Mouse (Mus musculus) left cerebral cortex, postnatal 36 days (tissue): ENCODE measurements around the gene Dnajc14. TPM values are rescaled to one million over a fixed set of nuclear protein-coding genes. Genes with fewer than 3 reads are reported as not detected.

ENCODE experiments used
- DNase-seq, 2 experiments: peaks; one replicate each; pipeline ENCODE4 v3.0.0; 2021 to 2022; ENCODE audit warnings: low spot score in 2 of 2, mixed read lengths in 1 of 2
- intact Hi-C: fragments of 180-260 bp; cut with DNase I; formaldehyde crosslinking; loops from one replicate; pipeline ENCODE4 v1.15.1; 2025
- total RNA-seq, 2 experiments: library from RNA; stranded (reverse); gene quantifications; 2 replicates each; pipeline ENCODE4 v1.2.3; 2021

The Dnajc14 gene
- 10 to 100 TPM; 65.0 to 66.9 TPM for total RNA-seq

DNA sequence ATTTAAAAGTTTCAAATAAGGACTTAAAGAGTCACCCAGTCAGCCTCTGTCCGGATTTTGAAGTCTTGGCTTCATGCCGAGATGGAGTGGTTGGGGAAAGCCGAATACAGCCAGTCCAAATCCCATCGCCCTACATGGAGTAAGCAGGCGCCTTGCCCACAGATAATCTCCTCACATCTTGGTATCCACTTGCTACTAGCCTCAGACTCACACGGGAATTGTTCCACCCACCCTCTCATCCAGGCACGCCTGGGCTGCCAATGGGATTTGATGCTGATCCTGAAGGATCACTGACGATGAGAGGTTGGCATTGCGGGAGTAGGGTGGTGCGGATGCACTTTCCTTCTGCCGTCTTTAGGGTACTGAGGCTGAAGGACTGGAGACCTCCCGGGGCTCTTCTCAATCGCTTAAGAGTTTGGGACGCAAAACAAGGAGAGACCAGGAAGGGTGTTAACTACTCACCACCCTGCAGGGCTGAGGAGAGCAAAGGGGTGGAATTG lies at the start of gene Dnajc14:
TSS of gene Dnajc14 (plus strand) at position 292 of the 500 bp plus-strand sequence.
- intact Hi-C loops = no loop called here
- peak; percentile 68 to 70 for DNase-seq

DNA sequence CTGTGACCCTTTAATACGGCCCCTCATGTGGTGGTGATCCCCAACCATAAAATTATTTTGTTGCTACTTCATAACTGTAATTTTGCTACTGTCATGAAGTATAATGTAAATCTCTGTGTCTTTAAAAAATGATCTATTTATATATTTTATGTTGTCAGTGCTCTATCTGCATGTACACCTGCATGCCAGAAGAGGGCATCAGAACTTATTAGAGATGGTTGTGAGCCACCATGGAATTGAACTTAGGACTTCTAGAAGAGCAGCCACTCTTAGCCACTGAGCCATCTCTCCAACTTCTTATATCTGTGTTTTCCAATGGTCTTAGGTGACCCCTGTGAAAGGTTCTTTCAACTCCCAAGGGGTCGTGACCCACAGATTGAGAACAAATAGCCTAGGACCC lies 31.0 kb upstream of the Dnajc14 start:
- intact Hi-C loops = no loop called here
- DNase-seq = no peak

DNA sequence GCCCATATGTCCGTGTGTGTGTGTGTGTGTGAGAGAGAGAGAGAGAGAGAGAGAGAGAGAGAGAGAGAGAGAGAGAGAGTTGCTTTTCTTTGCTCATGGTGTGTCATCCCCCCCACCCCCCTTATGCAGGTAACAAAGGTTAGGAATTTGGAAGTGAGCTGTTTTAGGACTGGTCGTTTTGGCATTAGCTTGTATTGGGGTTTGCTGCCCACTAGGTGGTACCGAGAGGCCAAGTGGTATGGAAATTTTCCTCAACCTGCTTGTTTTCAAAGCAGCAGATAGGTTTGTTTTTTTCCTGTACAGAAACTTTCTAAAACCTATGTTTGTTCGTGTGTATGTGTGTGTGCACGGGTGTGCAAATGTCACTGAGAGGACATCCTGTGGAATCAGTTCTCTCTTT lies 30.2 kb upstream of the Dnajc14 start:
- intact Hi-C loops = no loop called here
- DNase-seq = no peak

DNA sequence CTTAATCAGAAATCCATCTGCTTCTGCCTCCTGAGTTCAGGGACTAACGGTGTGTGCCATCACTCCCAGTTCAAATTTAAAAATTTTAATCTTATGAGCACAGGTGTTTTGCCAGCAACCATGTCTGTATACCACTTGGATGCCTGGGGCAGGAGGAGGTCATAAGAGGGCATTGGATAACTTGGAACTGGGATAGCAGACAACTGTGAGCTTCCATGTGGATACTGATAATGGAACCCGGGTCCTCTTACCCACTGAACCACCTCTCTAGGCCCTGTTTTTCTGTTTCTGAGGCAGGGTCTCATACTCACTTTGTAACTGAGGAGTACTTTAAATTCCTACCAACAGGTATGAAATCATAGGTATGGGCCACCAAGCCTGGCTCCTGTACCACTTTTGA lies 25.4 kb upstream of the Dnajc14 start:
- intact Hi-C loops = no loop called here
- DNase-seq = no peak

DNA sequence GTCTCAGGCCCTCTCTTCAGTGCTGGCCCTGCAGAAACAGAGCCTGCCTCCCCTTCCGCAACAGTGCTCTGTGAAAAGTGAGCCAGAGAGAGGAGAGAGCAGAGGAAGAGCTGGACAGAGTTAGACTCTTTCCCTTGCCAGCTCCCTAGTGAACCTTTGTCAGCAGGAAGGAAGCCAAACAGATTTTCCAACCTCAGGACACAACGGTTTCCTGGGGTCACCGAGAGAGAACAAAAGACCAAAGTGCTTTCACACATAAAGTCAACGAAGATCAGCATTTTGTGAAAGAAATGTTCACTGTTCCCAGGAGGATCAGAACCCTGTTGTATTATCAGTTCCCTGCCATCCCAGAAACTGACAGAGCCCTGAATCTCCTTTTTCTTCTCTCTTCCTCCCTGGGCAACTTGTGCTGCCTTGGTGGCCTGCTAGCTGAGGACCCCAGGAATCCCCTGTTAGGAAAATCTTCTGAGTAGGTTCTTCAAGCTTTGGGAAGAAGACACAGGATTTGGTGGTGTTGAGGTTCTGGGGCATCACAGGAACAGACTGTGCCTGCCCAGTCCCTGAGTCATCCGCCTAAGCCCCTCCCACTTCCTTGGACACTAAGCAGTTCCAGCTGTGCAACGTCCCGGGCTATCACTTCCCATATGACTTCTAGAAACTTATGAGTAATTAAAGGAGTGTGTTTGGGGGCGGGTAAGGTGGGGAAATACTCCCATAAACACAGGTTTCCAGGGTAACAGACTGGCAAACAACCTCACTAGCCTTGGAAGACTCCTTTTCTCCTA lies 24.7 kb upstream of the Dnajc14 start:
- no peak for DNase-seq
- intact Hi-C loops = no loop called here

DNA sequence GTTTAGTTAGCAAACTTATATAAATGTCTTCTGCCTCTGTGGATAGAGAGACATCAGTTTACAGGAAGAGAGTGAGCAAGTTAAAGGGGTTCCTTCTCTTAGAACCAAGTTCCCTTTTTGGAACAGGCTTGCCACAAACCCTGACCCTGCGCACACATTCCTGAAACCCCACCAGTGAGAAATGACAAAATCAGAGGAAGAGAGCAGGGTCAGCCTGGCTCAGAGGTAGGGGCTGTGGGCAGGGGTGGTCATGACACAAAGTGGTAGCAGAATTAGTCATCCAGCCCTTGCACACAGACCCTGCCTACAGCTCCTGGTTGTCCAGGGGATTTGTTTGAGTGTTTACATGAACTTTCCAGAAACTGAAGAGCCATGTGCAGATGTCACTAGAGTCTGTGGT lies 23.7 kb upstream of the Dnajc14 start:
- no peak for DNase-seq
- intact Hi-C loops = no loop called here

DNA sequence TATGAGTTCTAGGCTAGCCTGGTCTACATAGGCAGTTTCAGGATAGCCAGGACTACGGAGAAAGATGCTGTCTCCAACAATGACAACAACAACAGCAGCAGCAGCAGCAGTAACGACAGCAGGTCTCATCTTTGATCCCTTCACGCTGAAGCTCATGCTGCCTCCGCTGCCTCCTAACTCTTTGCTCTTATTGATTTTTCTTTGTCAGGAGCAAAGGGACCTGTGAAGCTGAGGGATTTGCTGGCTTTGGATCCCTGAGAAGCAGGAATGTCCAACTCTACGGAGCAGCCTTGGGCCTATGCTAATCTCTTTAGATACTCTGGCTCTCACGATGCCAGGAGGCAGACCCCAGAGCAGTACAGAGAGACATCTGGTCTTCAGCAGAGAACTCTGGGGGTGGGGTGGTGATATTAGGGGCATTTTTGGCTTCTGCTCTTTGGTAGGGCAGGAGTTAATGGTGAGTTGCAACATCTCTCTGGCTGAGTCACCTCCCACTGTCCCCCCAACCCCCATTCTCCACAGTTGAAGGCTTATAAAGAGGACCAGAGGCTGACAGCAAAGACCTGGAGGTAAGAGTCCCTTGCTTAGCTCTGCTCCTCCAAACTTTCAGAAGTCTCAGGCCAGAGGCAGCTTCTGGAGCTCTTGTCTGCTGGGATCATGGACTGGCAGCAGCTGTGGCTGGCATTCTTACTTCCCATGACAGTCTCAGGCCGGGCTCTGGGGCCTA lies 13.3 kb upstream of the Dnajc14 start, which contains the start of gene Mmp19:
TSS of gene Mmp19 (plus strand) at position 513 of the 727 bp plus-strand sequence.
- DNase-seq = no peak

DNA sequence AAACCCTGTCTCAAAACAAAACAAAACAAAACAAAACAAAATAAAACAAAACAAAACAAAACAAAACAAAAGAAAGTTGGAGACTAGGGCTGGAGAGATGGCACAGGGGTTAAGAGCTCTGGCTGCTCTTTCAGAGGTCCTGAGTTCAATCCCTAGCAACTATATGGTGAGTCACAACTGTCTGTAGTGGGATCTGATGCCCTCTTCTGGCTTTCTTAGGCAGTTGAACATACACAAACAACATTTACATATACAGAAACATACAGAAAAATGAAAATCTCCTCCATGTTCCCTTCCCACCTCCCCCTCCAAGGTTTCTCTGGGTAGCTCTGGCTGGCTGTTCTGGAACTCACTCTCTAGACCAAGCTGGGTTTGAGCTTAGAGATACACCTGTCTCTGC lies 11.8 kb upstream of the Dnajc14 start:
- intact Hi-C loops = no loop called here
- DNase-seq = no peak

More for the DNA sequence above, 13.3 kb upstream of the Dnajc14 start, which contains the start of gene Mmp19:
- intact Hi-C loops = no loop called here

DNA sequence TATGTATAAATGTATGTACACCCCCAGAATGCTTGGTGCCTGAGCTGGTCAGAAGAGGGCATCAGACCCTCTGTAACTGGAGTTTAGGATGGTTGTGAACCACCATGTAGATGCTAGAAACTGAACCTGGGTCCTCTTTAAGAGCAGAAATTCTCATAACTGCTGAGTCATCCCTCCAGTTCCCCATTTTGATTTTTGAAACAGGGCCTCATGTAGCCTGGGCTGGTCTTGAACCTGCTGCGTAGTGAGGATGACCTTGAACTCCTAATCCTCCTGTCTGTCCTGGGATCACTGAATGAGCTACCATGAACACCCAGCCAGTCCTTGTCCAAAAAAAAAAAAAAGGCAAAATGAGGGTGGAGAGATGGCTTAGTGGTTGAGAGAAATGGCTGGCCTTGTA lies 10.6 kb upstream of the Dnajc14 start:
- intact Hi-C loops = no loop called here
- no peak for DNase-seq

DNA sequence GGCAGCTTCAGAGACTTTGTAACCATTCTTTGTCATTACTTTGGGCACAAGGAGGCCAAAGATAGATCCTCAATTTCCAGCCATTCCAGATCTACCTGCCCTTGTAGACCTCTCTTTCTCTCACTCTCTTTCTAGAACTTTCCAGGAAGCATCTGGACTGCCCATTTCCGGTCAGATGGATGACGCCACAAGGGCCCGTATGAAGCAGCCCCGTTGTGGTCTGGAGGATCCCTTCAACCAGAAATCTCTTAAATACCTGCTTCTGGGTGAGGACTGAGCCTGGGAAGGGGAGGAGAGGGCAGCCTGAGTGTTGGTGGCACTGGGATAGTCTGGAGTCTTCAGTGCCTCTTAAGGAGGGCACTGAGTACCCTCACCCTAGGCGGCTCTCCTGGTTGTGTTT lies 9.5 kb upstream of the Dnajc14 start:
- intact Hi-C loops = no loop called here
- no peak for DNase-seq

DNA sequence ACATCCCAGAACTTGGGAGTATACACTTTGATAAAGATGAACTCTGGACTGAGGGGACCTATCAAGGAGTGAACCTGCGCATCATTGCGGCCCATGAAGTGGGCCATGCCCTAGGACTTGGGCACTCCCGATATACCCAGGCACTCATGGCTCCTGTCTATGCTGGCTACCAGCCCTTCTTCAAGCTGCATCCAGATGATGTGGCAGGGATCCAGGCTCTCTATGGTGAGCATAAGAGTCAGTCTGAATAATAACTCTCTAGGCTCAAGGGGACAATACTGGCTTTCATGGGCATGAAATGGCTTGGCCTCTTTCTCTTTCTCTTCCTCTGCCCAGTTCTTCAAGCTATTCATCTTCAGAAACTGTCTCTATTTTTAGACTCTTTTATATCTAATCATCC lies 8.3 kb upstream of the Dnajc14 start:
- intact Hi-C loops = no loop called here
- DNase-seq = no peak

DNA sequence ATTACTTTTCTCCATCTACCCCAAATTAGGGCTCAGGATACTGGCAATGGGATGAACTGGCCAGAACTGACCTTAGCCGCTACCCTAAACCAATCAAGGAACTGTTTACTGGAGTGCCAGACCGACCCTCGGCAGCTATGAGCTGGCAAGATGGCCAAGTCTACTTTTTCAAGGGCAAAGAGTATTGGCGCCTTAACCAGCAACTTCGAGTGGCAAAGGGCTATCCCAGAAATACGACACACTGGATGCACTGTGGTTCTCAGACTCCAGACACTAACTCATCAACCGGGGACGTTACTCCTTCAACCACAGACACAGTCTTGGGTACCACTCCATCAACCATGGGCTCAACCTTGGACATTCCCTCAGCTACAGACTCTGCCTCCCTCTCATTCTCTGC lies 5.2 kb upstream of the Dnajc14 start:
- intact Hi-C loops = no loop called here
- DNase-seq = no peak

DNA sequence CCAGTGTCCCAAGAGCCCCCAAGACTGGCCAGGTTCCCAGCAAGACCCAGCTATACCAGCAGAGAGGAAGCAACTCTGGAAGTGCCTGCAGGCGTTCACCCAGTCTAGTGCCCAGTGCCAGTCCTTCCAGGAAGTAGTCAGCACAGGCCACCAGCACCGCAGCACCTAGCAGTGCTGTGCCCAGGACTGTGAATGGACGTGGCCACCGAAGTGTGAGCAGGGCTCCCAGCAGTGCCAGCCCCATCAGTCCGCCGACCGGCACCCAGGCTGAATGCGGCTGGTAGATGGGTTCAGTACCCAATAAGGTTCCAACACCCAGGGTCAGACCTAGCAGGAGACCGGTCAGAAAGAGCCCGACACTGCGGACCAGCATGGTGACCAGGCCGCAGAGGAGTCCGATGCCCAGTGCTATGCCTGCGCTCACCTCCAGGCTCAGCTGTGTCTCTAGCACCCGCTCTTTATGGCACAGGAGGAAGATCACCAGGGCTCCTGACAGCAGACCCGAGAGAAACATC lies 1.8 kb upstream of the Dnajc14 start:
- DNase-seq = no peak
- intact Hi-C loops = no loop called here

DNA sequence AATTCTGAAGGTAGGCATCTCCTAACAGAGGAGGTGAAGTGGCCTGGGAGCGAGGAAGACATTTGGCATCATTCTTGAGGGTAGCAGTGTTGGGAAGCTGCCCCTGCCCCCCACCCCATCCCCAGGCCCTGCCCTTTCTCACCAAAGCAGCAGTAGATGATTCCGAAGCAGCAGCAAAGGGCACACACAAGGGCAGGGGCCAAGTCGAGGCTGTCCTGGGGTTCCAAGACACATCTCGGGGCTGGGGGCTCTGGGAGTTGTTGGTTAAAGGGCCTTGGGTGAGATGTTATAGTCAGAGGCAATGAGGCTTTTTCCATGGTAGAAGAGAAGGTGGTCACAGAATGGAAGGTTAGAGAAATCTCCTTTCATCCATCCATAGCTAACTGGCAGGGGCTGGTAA lies 906 bp upstream of the Dnajc14 start:
- intact Hi-C loops = no loop called here
- no peak for DNase-seq

DNA sequence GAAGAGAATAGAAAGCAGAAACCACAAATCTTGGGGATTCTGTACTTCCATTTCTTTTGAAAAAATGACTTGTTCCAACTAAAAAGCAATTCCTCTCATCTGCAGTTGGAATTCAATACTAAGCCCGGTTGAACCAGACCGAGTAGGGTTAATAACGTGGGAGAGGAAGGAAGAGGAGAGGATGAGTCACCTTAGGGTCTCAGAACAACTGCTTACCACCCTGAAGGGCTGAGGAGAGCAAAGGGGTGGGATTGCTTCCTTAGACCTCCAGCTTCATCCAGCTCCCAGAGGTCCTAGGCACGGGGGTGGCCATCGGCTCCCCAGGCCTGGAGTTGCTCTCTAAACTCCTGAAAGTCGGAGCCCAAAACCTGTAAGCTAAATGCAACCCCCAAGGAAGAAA lies 501 bp upstream of the Dnajc14 start:
- intact Hi-C loops = no loop called here
- DNase-seq = no peak

DNA sequence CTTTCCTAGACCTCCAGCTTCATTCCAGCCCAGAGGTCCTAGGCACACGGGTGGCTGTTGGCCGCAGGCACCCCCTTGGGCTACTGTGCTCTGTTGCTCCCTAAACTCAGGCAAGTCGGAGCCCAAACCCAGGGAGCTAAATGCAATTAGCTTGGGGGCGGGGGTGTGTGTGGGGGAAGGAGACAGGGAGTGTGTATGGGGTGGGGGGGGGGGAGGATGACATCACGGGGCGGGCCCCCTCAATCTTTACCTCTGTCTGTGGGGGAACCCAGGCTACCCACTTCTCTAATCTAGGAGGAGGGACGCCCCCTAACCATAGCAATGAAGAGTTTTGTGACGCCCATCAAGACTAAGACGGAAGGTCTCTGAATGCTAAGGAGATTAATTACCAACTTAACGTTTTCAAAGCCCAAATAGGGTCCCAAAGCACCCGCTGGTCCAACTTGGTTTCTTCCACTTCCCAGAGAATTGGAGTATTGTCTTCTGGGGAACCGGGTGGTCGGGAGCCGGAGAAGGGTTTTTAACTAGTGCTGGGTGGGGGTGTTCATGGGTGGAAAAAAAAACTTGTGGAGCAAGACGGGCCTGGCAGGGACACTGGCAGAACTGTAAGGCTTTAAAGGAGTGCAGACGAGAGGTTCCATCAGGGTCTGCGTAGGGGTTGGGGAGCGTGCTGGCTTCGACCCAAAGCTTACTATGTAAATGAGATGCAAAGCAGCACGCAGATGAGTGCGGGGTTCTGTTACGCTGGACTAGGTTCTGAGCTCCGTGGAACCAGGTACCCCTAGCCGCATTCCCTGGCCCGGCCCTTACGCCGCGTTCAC lies 619 bp downstream of the Dnajc14 start, which contains the start of gene Tmem198b:
TSS of gene Tmem198b (minus strand) at position 100 of the 821 bp plus-strand sequence.
- DNase-seq = peak; percentile 68 to 78
- intact Hi-C loops = loop anchor here (1.0 kb wide), 2 partner anchors 17 to 56 kb away; partner anchors contain the start of gene Ormdl2

DNA sequence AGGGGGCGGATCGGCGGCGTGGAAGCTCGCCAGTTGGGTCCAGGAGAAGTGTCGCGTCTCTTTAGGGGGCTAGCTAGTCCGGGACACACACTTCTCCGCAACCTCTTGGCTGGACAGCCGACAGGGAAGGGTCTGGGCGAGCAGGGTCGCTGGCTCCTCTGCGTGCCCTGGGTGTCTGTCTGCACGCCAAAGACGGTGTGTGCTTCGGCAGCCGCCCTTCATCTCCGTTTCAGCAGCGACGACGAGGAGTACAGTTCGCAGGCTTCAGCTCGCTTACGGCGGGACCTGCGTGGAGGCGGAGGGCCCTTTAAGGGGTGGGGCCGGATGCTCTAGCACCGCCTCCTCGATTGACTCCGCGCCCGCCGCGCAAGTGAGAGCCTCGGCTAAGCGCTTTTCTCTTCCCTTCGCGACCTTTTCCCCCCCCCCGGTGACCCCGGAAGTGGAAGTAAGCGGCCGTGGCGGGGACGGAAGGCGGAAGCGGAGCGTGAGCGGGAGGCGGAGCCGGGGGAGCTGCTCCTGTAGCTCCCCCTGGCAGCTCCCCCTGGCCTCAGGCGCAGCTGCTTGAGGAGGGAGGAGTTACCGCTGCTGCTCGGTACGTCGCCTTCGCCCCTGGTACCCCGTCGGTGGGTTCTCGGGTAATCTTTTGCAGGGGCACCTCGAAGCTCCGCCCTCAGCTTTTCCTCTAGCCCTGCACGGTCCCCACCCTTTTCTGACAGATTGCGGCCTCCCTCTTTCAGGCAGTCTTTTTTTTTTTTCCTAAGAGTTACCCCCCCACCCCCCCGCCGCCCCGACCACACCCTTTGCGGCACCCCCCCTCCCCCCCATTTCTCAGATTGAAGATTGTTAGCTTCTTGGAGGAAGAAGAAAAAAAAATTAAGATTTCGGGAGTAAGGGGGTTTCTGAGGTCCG lies 1.5 kb downstream of the Dnajc14 start:
- DNase-seq = peak; percentile 94 to 95
- intact Hi-C loops = loop anchor here (1.0 kb wide), 2 partner anchors 16 to 57 kb away; partner anchors contain the start of gene Ormdl2

DNA sequence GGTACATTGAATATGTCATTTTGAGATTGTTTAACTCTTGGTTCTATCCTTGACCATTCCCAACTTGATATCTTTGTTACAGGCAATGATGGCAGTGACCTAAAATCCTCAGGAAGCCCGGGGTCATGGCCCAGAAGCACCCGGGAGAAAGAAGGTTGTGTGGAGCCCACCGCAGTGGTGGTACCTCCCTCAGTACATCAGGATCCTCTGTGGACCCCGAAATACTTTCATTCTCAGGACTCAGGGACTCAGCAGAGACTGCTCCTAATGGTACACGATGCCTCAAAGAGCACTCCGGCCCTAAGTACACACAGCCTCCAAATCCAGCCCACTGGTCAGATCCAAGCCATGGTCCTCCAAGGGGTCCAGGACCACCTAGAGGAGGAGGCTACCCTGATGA lies 2.2 kb downstream of the Dnajc14 start:
- DNase-seq = no peak
- intact Hi-C loops = no loop called here

DNA sequence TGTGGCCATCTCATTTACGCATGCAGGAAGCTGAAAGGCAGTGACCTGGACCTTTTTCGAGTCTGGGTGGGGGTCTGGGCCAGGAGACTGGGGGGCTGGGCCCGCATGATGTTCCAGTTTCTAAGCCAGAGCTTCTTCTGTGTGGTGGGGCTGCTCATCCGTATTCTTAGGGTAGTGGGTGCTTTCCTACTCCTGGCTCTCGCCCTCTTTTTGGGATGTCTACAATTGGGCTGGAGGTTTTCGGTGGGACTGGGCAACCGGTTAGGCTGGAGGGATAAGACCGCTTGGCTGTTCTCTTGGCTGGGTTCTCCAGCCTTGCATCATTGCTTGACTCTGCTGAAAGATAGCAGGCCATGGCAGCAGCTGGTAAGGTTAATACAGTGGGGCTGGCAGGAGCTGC lies 3.2 kb downstream of the Dnajc14 start:
- intact Hi-C loops = no loop called here
- DNase-seq = no peak
